ENCODE assay signal across 8 mouse cellular contexts in genomic region chr15:98877331-98877730, GRCm38 (mm10). TPM values are rescaled to one million over a fixed set of nuclear protein-coding genes. Genes with fewer than 3 reads are reported as not detected.
DNase-seq lines count a peak whose midpoint lies in the region; ATAC-seq and TF ChIP-seq lines count a peak whose summit lies in the region.

No protein-coding gene starts in this region.

- H3K4me3 ChIP-seq in kidney, adult 2 months (ENCODE audit: insufficient read depth, low read depth, low read length) = no peak overlapping the region
- H3K4me3 ChIP-seq in kidney, embryonic 15.5 days (replicated peaks) = no peak overlapping the region
- H3K4me3 ChIP-seq in E14TG2a.4 (replicated peaks; ENCODE audit: low read length) = no peak overlapping the region
- H3K4me3 ChIP-seq in limb, embryonic 14.5 days (replicated peaks; ENCODE audit: low read length) = no peak overlapping the region

- TF ChIP-seq CTCF in kidney, adult 2 months (conservative IDR thresholded peaks at IDR 0.05; ENCODE audit: insufficient read depth, insufficient read length, low read depth, low read length) = peak; percentile 52
- peak; percentile 91 for TF ChIP-seq CTCF in E14TG2a.4 (conservative IDR thresholded peaks at IDR 0.05; ENCODE audit: low read length)

- no peaks in the 10 kb centered on the region for H3K36me3 ChIP-seq in kidney, adult 2 months (ENCODE audit: control insufficient read depth, insufficient read depth, low read length)
- peaks cover 11% of the 10 kb centered on the region; the same call in 1 of the 2 replicates for H3K36me3 ChIP-seq in kidney, embryonic 15.5 days
- H3K36me3 ChIP-seq in E14TG2a.4 (ENCODE audit: insufficient read depth, low read length) = peaks cover 31% of the 10 kb centered on the region
- no peaks in the 10 kb centered on the region; the same call in 1 of the 2 replicates for H3K36me3 ChIP-seq in limb, embryonic 14.5 days (ENCODE audit: control insufficient read depth, insufficient read depth, low read length)

- H3K4me2 ChIP-seq in kidney, embryonic 15.5 days = no peak overlapping the region
- no peak overlapping the region for H3K4me2 ChIP-seq in limb, embryonic 14.5 days (replicated peaks; ENCODE audit: low read depth, low read length, severe bottlenecking)

- no peaks in the 10 kb centered on the region for H3K9me3 ChIP-seq in kidney, embryonic 15.5 days (replicated peaks)
- no peaks in the 10 kb centered on the region for H3K9me3 ChIP-seq in E14TG2a.4 (ENCODE audit: low read length)
- H3K9me3 ChIP-seq in limb, embryonic 14.5 days (ENCODE audit: control insufficient read depth, low read length) = no peaks in the 10 kb centered on the region

- no peaks in the 10 kb centered on the region for H3K27me3 ChIP-seq in kidney, adult 2 months (replicated peaks; ENCODE audit: control insufficient read depth, insufficient read depth, low read length)
- H3K27me3 ChIP-seq in kidney, embryonic 15.5 days = no peaks in the 10 kb centered on the region
- no peaks in the 10 kb centered on the region for H3K27me3 ChIP-seq in E14TG2a.4 (ENCODE audit: insufficient read depth, low read length)
- H3K27me3 ChIP-seq in limb, embryonic 14.5 days (ENCODE audit: control insufficient read depth, insufficient read depth, low read length) = no peaks in the 10 kb centered on the region

- peak; percentile 83 for DNase-seq in kidney, adult 2 months
- peak; percentile 81 for DNase-seq in ZHBTc4 (ENCODE audit: low read depth, low spot score)
- peak; percentile 85 for DNase-seq in limb, embryonic 14.5 days (ENCODE audit: low spot score)
- peak; percentile 44 for DNase-seq in right cerebral cortex, postnatal 4 days
- no peak for DNase-seq in yolk sac, embryonic 10.5 days (ENCODE audit: low spot score)

- H3K27ac ChIP-seq in kidney, adult 2 months (ENCODE audit: insufficient read depth, low read depth, low read length) = no peak overlapping the region
- H3K27ac ChIP-seq in kidney, embryonic 15.5 days = no peak overlapping the region
- no peak overlapping the region for H3K27ac ChIP-seq in limb, embryonic 14.5 days (replicated peaks; ENCODE audit: low read depth, low read length)

- TF ChIP-seq POLR2A in kidney, adult 2 months (IDR thresholded peaks at IDR 0.05; ENCODE audit: low read depth, low read length) = no peak
- TF ChIP-seq POLR2A in limb, embryonic 14.5 days (IDR thresholded peaks at IDR 0.05; ENCODE audit: borderline replicate concordance, extremely low read depth, insufficient read depth, insufficient read length) = no peak

- H3K9ac ChIP-seq in kidney, embryonic 15.5 days = no peak overlapping the region
- no peak overlapping the region for H3K9ac ChIP-seq in limb, embryonic 14.5 days (ENCODE audit: low read depth, low read length, severe bottlenecking)

- 16% methylated on average over 3 of the region's 3 CpGs for WGBS in kidney, adult 2 months
- 20% methylated on average over 3 of the region's 3 CpGs for WGBS in kidney, embryonic 15.5 days
- WGBS in limb, embryonic 14.5 days = 22% methylated on average over 3 of the region's 3 CpGs

- H3K4me1 ChIP-seq in kidney, adult 2 months (ENCODE audit: control insufficient read depth, insufficient read depth, low read length) = peaks cover 9% of the 10 kb centered on the region; the same call in 1 of the 2 replicates
- H3K4me1 ChIP-seq in kidney, embryonic 15.5 days = peaks cover 28% of the 10 kb centered on the region
- peaks cover 61% of the 10 kb centered on the region for H3K4me1 ChIP-seq in E14TG2a.4 (replicated peaks; ENCODE audit: low read depth, low read length)
- peaks cover 12% of the 10 kb centered on the region for H3K4me1 ChIP-seq in limb, embryonic 14.5 days (ENCODE audit: control insufficient read depth, insufficient read depth, low read length)

- no peak for ATAC-seq in kidney, embryonic 15.5 days (replicated peaks; ENCODE audit: low FRiP score)
- 0 out of 2 replicates have a peak, but pooled peaks have one; percentile 53 for ATAC-seq in erythroblast, adult 5-6 weeks (replicated peaks; ENCODE audit: low FRiP score, poor library complexity, severe bottlenecking)
- no peak for ATAC-seq in limb, embryonic 14.5 days (ENCODE audit: low FRiP score, low read depth)

RNA-seq across cellular contexts. Expression of gene Kmt2d, which starts 6.3 kb away (rescaled TPM):
- polyA plus RNA-seq in kidney, adult 2 months (2012; rRNA removed) = 18.8 and 20.8 TPM in 2 replicates
- 12.3 and 13.3 TPM in 2 replicates for polyA plus RNA-seq in kidney, embryonic 15.5 days (2015; fragmentation: Nextera tagmentation; extraction: Ambion mirVana)
- total RNA-seq in erythroblast, adult 5-6 weeks (2015; ENCODE audit: low replicate concordance) = 23.0 and 28.1 TPM in 2 replicates
- total RNA-seq in erythroblast, adult 5-6 weeks (2017; ENCODE audit: low replicate concordance) = 27.9 and 31.8 TPM in 2 replicates
- 27.1 and 27.3 TPM in 2 replicates for polyA plus RNA-seq in limb, embryonic 14.5 days (2012; rRNA removed)
- polyA plus RNA-seq in limb, embryonic 14.5 days (2014; fragmentation: Nextera tagmentation; extraction: Ambion mirVana) = 16.7 and 20.1 TPM in 2 replicates

RNA-seq across cellular contexts. Expression of gene Rhebl1, which starts 17.0 kb away (rescaled TPM):
- 6.4 and 7.1 TPM in 2 replicates for polyA plus RNA-seq in kidney, adult 2 months (2012; rRNA removed)
- 20.0 and 20.5 TPM in 2 replicates for polyA plus RNA-seq in kidney, embryonic 15.5 days (2015; fragmentation: Nextera tagmentation; extraction: Ambion mirVana)
- total RNA-seq in erythroblast, adult 5-6 weeks (2015; ENCODE audit: low replicate concordance) = 2.1 TPM in 1 of 2 replicates, not detected in the other
- total RNA-seq in erythroblast, adult 5-6 weeks (2017; ENCODE audit: low replicate concordance) = 0.98 and 1.8 TPM in 2 replicates
- 14.5 and 16.4 TPM in 2 replicates for polyA plus RNA-seq in limb, embryonic 14.5 days (2012; rRNA removed)
- polyA plus RNA-seq in limb, embryonic 14.5 days (2014; fragmentation: Nextera tagmentation; extraction: Ambion mirVana) = 12.0 and 13.8 TPM in 2 replicates

RNA-seq across cellular contexts. Expression of gene Dhh, which starts 21.0 kb away (rescaled TPM):
- polyA plus RNA-seq in kidney, adult 2 months (2012; rRNA removed) = 1.2 and 1.5 TPM in 2 replicates
- polyA plus RNA-seq in kidney, embryonic 15.5 days (2015; fragmentation: Nextera tagmentation; extraction: Ambion mirVana) = 1.4 and 2.0 TPM in 2 replicates
- not detected in 2 replicates for total RNA-seq in erythroblast, adult 5-6 weeks (2015; ENCODE audit: low replicate concordance)
- total RNA-seq in erythroblast, adult 5-6 weeks (2017; ENCODE audit: low replicate concordance) = not detected in 2 replicates
- 1.4 and 2.0 TPM in 2 replicates for polyA plus RNA-seq in limb, embryonic 14.5 days (2012; rRNA removed)
- polyA plus RNA-seq in limb, embryonic 14.5 days (2014; fragmentation: Nextera tagmentation; extraction: Ambion mirVana) = 0.72 and 1.1 TPM in 2 replicates

RNA-seq across cellular contexts. Expression of gene Lmbr1l, which starts 40.7 kb away (rescaled TPM):
- 36.1 and 50.2 TPM in 2 replicates for polyA plus RNA-seq in kidney, adult 2 months (2012; rRNA removed)
- 16.4 and 17.6 TPM in 2 replicates for polyA plus RNA-seq in kidney, embryonic 15.5 days (2015; fragmentation: Nextera tagmentation; extraction: Ambion mirVana)
- total RNA-seq in erythroblast, adult 5-6 weeks (2015; ENCODE audit: low replicate concordance) = 2.3 and 3.3 TPM in 2 replicates
- 10.6 and 12.8 TPM in 2 replicates for total RNA-seq in erythroblast, adult 5-6 weeks (2017; ENCODE audit: low replicate concordance)
- polyA plus RNA-seq in limb, embryonic 14.5 days (2012; rRNA removed) = 66.8 and 145 TPM in 2 replicates
- polyA plus RNA-seq in limb, embryonic 14.5 days (2014; fragmentation: Nextera tagmentation; extraction: Ambion mirVana) = 5.5 and 7.8 TPM in 2 replicates

RNA-seq across cellular contexts. Expression of gene Prkag1, which starts 46.0 kb away (rescaled TPM):
- 68.9 and 72.7 TPM in 2 replicates for polyA plus RNA-seq in kidney, adult 2 months (2012; rRNA removed)
- polyA plus RNA-seq in kidney, embryonic 15.5 days (2015; fragmentation: Nextera tagmentation; extraction: Ambion mirVana) = 98.5 and 100 TPM in 2 replicates
- total RNA-seq in erythroblast, adult 5-6 weeks (2015; ENCODE audit: low replicate concordance) = 20.2 and 21.5 TPM in 2 replicates
- total RNA-seq in erythroblast, adult 5-6 weeks (2017; ENCODE audit: low replicate concordance) = 35.1 and 37.9 TPM in 2 replicates
- 93.1 and 93.7 TPM in 2 replicates for polyA plus RNA-seq in limb, embryonic 14.5 days (2012; rRNA removed)
- polyA plus RNA-seq in limb, embryonic 14.5 days (2014; fragmentation: Nextera tagmentation; extraction: Ambion mirVana) = 81.3 and 82.3 TPM in 2 replicates
